In genomic region chr14:67141581-67142441, GRCm38 (mm10) we compare ENCODE assay signal across 8 mouse cellular contexts.
DNase-seq lines count a peak whose midpoint lies in the region; ATAC-seq and TF ChIP-seq lines count a peak whose summit lies in the region.

No protein-coding gene starts in this region.

- no peak for TF ChIP-seq CTCF in thymus, adult 2 months (IDR thresholded peaks at IDR 0.05; ENCODE audit: borderline replicate concordance, control insufficient read depth, extremely low read depth, insufficient read depth, low read length, poor library complexity)
- no peak for TF ChIP-seq CTCF in midbrain, postnatal 0 days (IDR thresholded peaks at IDR 0.05)
- TF ChIP-seq CTCF in liver, postnatal 0 days (IDR thresholded peaks at IDR 0.05; ENCODE audit: low read depth): no peak

- H3K9me3 ChIP-seq in embryonic facial prominence, embryonic 13.5 days: no peaks in the 10 kb centered on the region
- no peaks in the 10 kb centered on the region for H3K9me3 ChIP-seq in embryonic facial prominence, embryonic 10.5 days
- no peaks in the 10 kb centered on the region for H3K9me3 ChIP-seq in midbrain, postnatal 0 days (ENCODE audit: low read length)
- no peaks in the 10 kb centered on the region for H3K9me3 ChIP-seq in liver, postnatal 0 days (ENCODE audit: low read length)

- no peak overlapping the region for H3K27ac ChIP-seq in embryonic facial prominence, embryonic 13.5 days
- H3K27ac ChIP-seq in embryonic facial prominence, embryonic 10.5 days (replicated peaks): no peak overlapping the region
- no peak overlapping the region for H3K27ac ChIP-seq in thymus, adult 2 months (ENCODE audit: control insufficient read depth, insufficient read depth, low read length)
- no peak overlapping the region for H3K27ac ChIP-seq in midbrain, postnatal 0 days (ENCODE audit: low read depth, low read length)
- no peak overlapping the region for H3K27ac ChIP-seq in liver, postnatal 0 days (ENCODE audit: low read depth)

- H3K36me3 ChIP-seq in embryonic facial prominence, embryonic 13.5 days: no peaks in the 10 kb centered on the region
- H3K36me3 ChIP-seq in embryonic facial prominence, embryonic 10.5 days (replicated peaks): no peaks in the 10 kb centered on the region
- H3K36me3 ChIP-seq in thymus, adult 2 months (ENCODE audit: control insufficient read depth, insufficient read depth, low read length): no peaks in the 10 kb centered on the region
- no peaks in the 10 kb centered on the region for H3K36me3 ChIP-seq in midbrain, postnatal 0 days (ENCODE audit: insufficient read depth, low read length)
- H3K36me3 ChIP-seq in liver, postnatal 0 days (replicated peaks; ENCODE audit: insufficient read depth, low read length): no peaks in the 10 kb centered on the region

- DNase-seq in embryonic facial prominence, embryonic 10.5 days (ENCODE audit: low spot score): no peak
- peak; percentile 8 for DNase-seq in thymus, postnatal 4 days
- no peak for DNase-seq in thymus, adult 2 months
- peak; percentile 23 for DNase-seq in kidney, postnatal 10 days
- DNase-seq in midbrain, postnatal 0 days (ENCODE audit: low spot score): peak; percentile 68
- DNase-seq in liver, postnatal 0 days: no peak
- DNase-seq in spleen, postnatal 4 days (ENCODE audit: low spot score in 2 of 2): no peak

- ATAC-seq in embryonic facial prominence, embryonic 13.5 days (ENCODE audit: insufficient number of reproducible peaks, insufficient read depth, low FRiP score, low TSS enrichment, low read depth): no peak
- ATAC-seq in midbrain, postnatal 0 days (ENCODE audit: low FRiP score): peak; percentile 52; the same call in 1 of the 2 replicates
- ATAC-seq in liver, postnatal 0 days: no peak

- peaks cover 40% of the 10 kb centered on the region for H3K4me1 ChIP-seq in embryonic facial prominence, embryonic 13.5 days
- H3K4me1 ChIP-seq in embryonic facial prominence, embryonic 10.5 days: peaks cover 26% of the 10 kb centered on the region
- H3K4me1 ChIP-seq in thymus, adult 2 months (replicated peaks; ENCODE audit: control insufficient read depth, insufficient read depth, low read length): no peaks in the 10 kb centered on the region
- peaks cover 9% of the 10 kb centered on the region for H3K4me1 ChIP-seq in midbrain, postnatal 0 days (ENCODE audit: insufficient read depth, low read length)
- H3K4me1 ChIP-seq in liver, postnatal 0 days (ENCODE audit: insufficient read depth): no peaks in the 10 kb centered on the region

- no peak for TF ChIP-seq POLR2A in thymus, adult 2 months (IDR thresholded peaks at IDR 0.05; ENCODE audit: control insufficient read depth, extremely low read depth, insufficient read depth, low read length, poor library complexity)

- H3K9ac ChIP-seq in embryonic facial prominence, embryonic 13.5 days: no peak overlapping the region
- no peak overlapping the region for H3K9ac ChIP-seq in midbrain, postnatal 0 days (replicated peaks; ENCODE audit: low read length, poor library complexity, severe bottlenecking)
- H3K9ac ChIP-seq in liver, postnatal 0 days (replicated peaks): no peak overlapping the region

- H3K27me3 ChIP-seq in embryonic facial prominence, embryonic 13.5 days: peaks cover 31% of the 10 kb centered on the region
- H3K27me3 ChIP-seq in embryonic facial prominence, embryonic 10.5 days (replicated peaks; ENCODE audit: low read depth, poor library complexity, severe bottlenecking): peaks cover 17% of the 10 kb centered on the region; the same call in 1 of the 2 replicates
- H3K27me3 ChIP-seq in thymus, adult 2 months (ENCODE audit: control insufficient read depth, insufficient read depth, low read length): no peaks in the 10 kb centered on the region
- H3K27me3 ChIP-seq in midbrain, postnatal 0 days (ENCODE audit: insufficient read depth, low read length): no peaks in the 10 kb centered on the region
- H3K27me3 ChIP-seq in liver, postnatal 0 days (ENCODE audit: insufficient read depth, low read length): no peaks in the 10 kb centered on the region

- TF ChIP-seq EP300 in liver, postnatal 0 days (IDR thresholded peaks at IDR 0.05; ENCODE audit: low read depth): no peak

- H3K4me2 ChIP-seq in embryonic facial prominence, embryonic 13.5 days: peak overlapping the region; percentile 22; the same call in 1 of the 2 replicates
- peak overlapping the region; percentile 20; the same call in 1 of the 2 replicates for H3K4me2 ChIP-seq in midbrain, postnatal 0 days (ENCODE audit: low read depth, low read length, poor library complexity, severe bottlenecking)
- no peak overlapping the region for H3K4me2 ChIP-seq in liver, postnatal 0 days (ENCODE audit: low read depth, low read length)

- H3K4me3 ChIP-seq in embryonic facial prominence, embryonic 13.5 days: no peak overlapping the region
- no peak overlapping the region for H3K4me3 ChIP-seq in embryonic facial prominence, embryonic 10.5 days
- no peak overlapping the region for H3K4me3 ChIP-seq in thymus, adult 2 months (ENCODE audit: control insufficient read depth, insufficient read depth, low read length)
- H3K4me3 ChIP-seq in midbrain, postnatal 0 days (ENCODE audit: low read depth, low read length): no peak overlapping the region
- no peak overlapping the region for H3K4me3 ChIP-seq in liver, postnatal 0 days (ENCODE audit: low read depth, low read length)

- 29% methylated on average over 15 of the region's 15 CpGs for WGBS in embryonic facial prominence, embryonic 13.5 days
- WGBS in embryonic facial prominence, embryonic 10.5 days: 52% methylated on average over 15 of the region's 15 CpGs
- 46% methylated on average over 15 of the region's 15 CpGs for WGBS in thymus, adult 2 months
- WGBS in midbrain, postnatal 0 days: 28% methylated on average over 15 of the region's 15 CpGs
- 29% methylated on average over 15 of the region's 15 CpGs for WGBS in liver, postnatal 0 days (ENCODE audit: insufficient replicate concordance)

Comparison
In these comparisons a context has a peak if more than half of its experiments do, and no peak if none do; other contexts are left out.
1. DNase-seq: peak in thymus, postnatal 4 days (single experiment), kidney, postnatal 10 days (single experiment) and midbrain, postnatal 0 days (single experiment); none in embryonic facial prominence, embryonic 10.5 days (single experiment), thymus, adult 2 months (single experiment), liver, postnatal 0 days (single experiment) and spleen, postnatal 4 days (0 of 2).